Mouse (Mus musculus): ENCODE measurements around the gene Doc2g. TPM values are rescaled to one million over a fixed set of nuclear protein-coding genes. Genes with fewer than 3 reads are reported as not detected.

Gene Doc2g
- polyA plus RNA-seq, 1 experiment from 2014 or later, result 3.4 TPM

- Histone ChIP-seq H3K4me3 (ENCODE audit: low read length) (no peak overlapping the region), H3K36me3 (ENCODE audit: control insufficient read depth, insufficient read depth, low read length) (no peaks in the 10 kb centered on the region), H3K9me3 (ENCODE audit: control insufficient read depth, low read length) (no peaks in the 10 kb centered on the region; the same call in 1 of the 2 replicates), H3K4me1 (ENCODE audit: control insufficient read depth, insufficient read depth, low read length) (peaks cover 15% of the 10 kb centered on the region), H3K9ac (ENCODE audit: low read depth, low read length) (no peak overlapping the region), H3K27ac (ENCODE audit: low read length) (no peak overlapping the region), H3K27me3 (replicated peaks; ENCODE audit: control insufficient read depth, insufficient read depth, low read length) (no peaks in the 10 kb centered on the region), H3K4me2 (ENCODE audit: low read depth, low read length) (no peak overlapping the region)
- WGBS, result 80% methylated on average over 5 of the region's 5 CpGs
- ATAC-seq, result no peak
These were observed 49.5 kb downstream of the Doc2g start for GRCm38 (mm10) chr19:4052516-4053030.

- 88% methylated on average over 5 of the region's 5 CpGs for WGBS
- Histone ChIP-seq H3K9ac (ENCODE audit: low read depth, low read length) (no peak overlapping the region), H3K36me3 (ENCODE audit: control insufficient read depth, insufficient read depth, low read length) (no peaks in the 10 kb centered on the region), H3K4me1 (ENCODE audit: control insufficient read depth, insufficient read depth, low read length) (peaks cover 15% of the 10 kb centered on the region), H3K9me3 (ENCODE audit: control insufficient read depth, low read length) (no peaks in the 10 kb centered on the region; the same call in 1 of the 2 replicates), H3K27ac (ENCODE audit: low read length) (no peak overlapping the region), H3K4me3 (ENCODE audit: low read length) (no peak overlapping the region), H3K27me3 (replicated peaks; ENCODE audit: control insufficient read depth, insufficient read depth, low read length) (no peaks in the 10 kb centered on the region), H3K4me2 (ENCODE audit: low read depth, low read length) (no peak overlapping the region)
- no peak for ATAC-seq
These were observed 51.5 kb downstream of the Doc2g start for GRCm38 (mm10) chr19:4054613-4055012.

GRCm38 (mm10) chr19:4055216-4055946 is 52.3 kb downstream of the Doc2g start:
- Histone ChIP-seq H3K36me3 (ENCODE audit: control insufficient read depth, insufficient read depth, low read length) (no peaks in the 10 kb centered on the region), H3K27ac (ENCODE audit: low read length) (0 out of 2 replicates have a peak overlapping the region, but pooled peaks have one; percentile 16), H3K27me3 (replicated peaks; ENCODE audit: control insufficient read depth, insufficient read depth, low read length) (no peaks in the 10 kb centered on the region), H3K9me3 (ENCODE audit: control insufficient read depth, low read length) (no peaks in the 10 kb centered on the region; the same call in 1 of the 2 replicates), H3K4me1 (ENCODE audit: control insufficient read depth, insufficient read depth, low read length) (peaks cover 15% of the 10 kb centered on the region), H3K9ac (ENCODE audit: low read depth, low read length) (no peak overlapping the region), H3K4me2 (ENCODE audit: low read depth, low read length) (no peak overlapping the region), H3K4me3 (ENCODE audit: low read length) (no peak overlapping the region)
- WGBS, result 70% methylated on average over 8 of the region's 8 CpGs
- ATAC-seq, result no peak

GRCm38 (mm10) chr19:4055947-4056693 is 53.0 kb downstream of the Doc2g start:
- Histone ChIP-seq H3K9ac (ENCODE audit: low read depth, low read length) (peak overlapping the region; percentile 11; the same call in 1 of the 2 replicates), H3K4me2 (ENCODE audit: low read depth, low read length) (no peak overlapping the region), H3K4me1 (ENCODE audit: control insufficient read depth, insufficient read depth, low read length) (peaks cover 15% of the 10 kb centered on the region), H3K4me3 (ENCODE audit: low read length) (no peak overlapping the region), H3K36me3 (ENCODE audit: control insufficient read depth, insufficient read depth, low read length) (no peaks in the 10 kb centered on the region), H3K9me3 (ENCODE audit: control insufficient read depth, low read length) (no peaks in the 10 kb centered on the region; the same call in 1 of the 2 replicates), H3K27ac (ENCODE audit: low read length) (peak overlapping the region; percentile 31), H3K27me3 (replicated peaks; ENCODE audit: control insufficient read depth, insufficient read depth, low read length) (no peaks in the 10 kb centered on the region)
- ATAC-seq, result peak; percentile 24
- WGBS, result 43% methylated on average over 15 of the region's 15 CpGs

Other genes starting within 250 kb of the Doc2g start
- gene Kmt5b, start 235.9 kb upstream of the Doc2g start, polyA plus RNA-seq (2015; fragmentation: Nextera tagmentation; extraction: Ambion mirVana), result 16.5 and 17.7 TPM in 2 replicates
- gene Chka, start 151.5 kb upstream of the Doc2g start, polyA plus RNA-seq (2015; fragmentation: Nextera tagmentation; extraction: Ambion mirVana), result 57.8 and 67.5 TPM in 2 replicates
- gene Tcirg1, start 96.2 kb upstream of the Doc2g start, polyA plus RNA-seq (2015; fragmentation: Nextera tagmentation; extraction: Ambion mirVana), result 73.3 and 84.5 TPM in 2 replicates
- gene Ndufs8, start 90.5 kb upstream of the Doc2g start, polyA plus RNA-seq (2015; fragmentation: Nextera tagmentation; extraction: Ambion mirVana), result 412 and 424 TPM in 2 replicates
- 4.2 TPM in 2 replicates for gene Aldh3b1, start 73.5 kb upstream of the Doc2g start, polyA plus RNA-seq (2015; fragmentation: Nextera tagmentation; extraction: Ambion mirVana)
- 27.0 and 29.8 TPM in 2 replicates for gene Unc93b1, start 68.1 kb upstream of the Doc2g start, polyA plus RNA-seq (2015; fragmentation: Nextera tagmentation; extraction: Ambion mirVana)
- gene Aldh3b3, start 44.7 kb upstream of the Doc2g start, polyA plus RNA-seq (2015; fragmentation: Nextera tagmentation; extraction: Ambion mirVana), result not detected in 2 replicates
- 0.61 and 1.2 TPM in 2 replicates for gene Aldh3b2, start 31.0 kb upstream of the Doc2g start, polyA plus RNA-seq (2015; fragmentation: Nextera tagmentation; extraction: Ambion mirVana)
- 16.9 and 20.1 TPM in 2 replicates for gene Acy3, start 16.7 kb upstream of the Doc2g start, polyA plus RNA-seq (2015; fragmentation: Nextera tagmentation; extraction: Ambion mirVana)
- 0.73 and 0.83 TPM in 2 replicates for gene Tbx10, start 10.6 kb upstream of the Doc2g start, polyA plus RNA-seq (2015; fragmentation: Nextera tagmentation; extraction: Ambion mirVana)
- 40.9 and 41.0 TPM in 2 replicates for gene Nudt8, start 2.7 kb upstream of the Doc2g start, polyA plus RNA-seq (2015; fragmentation: Nextera tagmentation; extraction: Ambion mirVana)
- gene Gm49405, start 2.7 kb upstream of the Doc2g start, polyA plus RNA-seq (2015; fragmentation: Nextera tagmentation; extraction: Ambion mirVana), result 2.0 and 2.4 TPM in 2 replicates
- 299 and 309 TPM in 2 replicates for gene Ndufv1, start 9.5 kb downstream of the Doc2g start, polyA plus RNA-seq (2015; fragmentation: Nextera tagmentation; extraction: Ambion mirVana)
- 1,107 and 1,114 TPM in 2 replicates for gene Gstp1, start 34.7 kb downstream of the Doc2g start, polyA plus RNA-seq (2015; fragmentation: Nextera tagmentation; extraction: Ambion mirVana)
- 33.6 and 65.0 TPM in 2 replicates for gene Gstp2, start 42.7 kb downstream of the Doc2g start, polyA plus RNA-seq (2015; fragmentation: Nextera tagmentation; extraction: Ambion mirVana)
- 15.1 and 18.1 TPM in 2 replicates for gene Gstp3, start 56.3 kb downstream of the Doc2g start, polyA plus RNA-seq (2015; fragmentation: Nextera tagmentation; extraction: Ambion mirVana)
- gene Cabp2, start 78.3 kb downstream of the Doc2g start, polyA plus RNA-seq (2015; fragmentation: Nextera tagmentation; extraction: Ambion mirVana), result 2.1 and 3.1 TPM in 2 replicates
- gene Cdk2ap2, start 93.9 kb downstream of the Doc2g start, polyA plus RNA-seq (2015; fragmentation: Nextera tagmentation; extraction: Ambion mirVana), result 159 TPM in 2 replicates
- gene Pitpnm1, start 96.7 kb downstream of the Doc2g start, polyA plus RNA-seq (2015; fragmentation: Nextera tagmentation; extraction: Ambion mirVana), result 17.5 and 19.7 TPM in 2 replicates
- gene Aip, start 122.5 kb downstream of the Doc2g start, polyA plus RNA-seq (2015; fragmentation: Nextera tagmentation; extraction: Ambion mirVana), result 78.4 and 81.2 TPM in 2 replicates
- gene Gpr152, start 136.5 kb downstream of the Doc2g start, polyA plus RNA-seq (2015; fragmentation: Nextera tagmentation; extraction: Ambion mirVana), result 0.04 TPM in 1 of 2 replicates, not detected in the other
- gene Cabp4, start 140.7 kb downstream of the Doc2g start, polyA plus RNA-seq (2015; fragmentation: Nextera tagmentation; extraction: Ambion mirVana), result 0.11 and 0.20 TPM in 2 replicates
- 264 and 288 TPM in 2 replicates for gene Coro1b, start 145.3 kb downstream of the Doc2g start, polyA plus RNA-seq (2015; fragmentation: Nextera tagmentation; extraction: Ambion mirVana)
- 5.8 and 6.7 TPM in 2 replicates for gene Ptprcap, start 150.3 kb downstream of the Doc2g start, polyA plus RNA-seq (2015; fragmentation: Nextera tagmentation; extraction: Ambion mirVana)
- 43.9 and 49.7 TPM in 2 replicates for gene Rps6kb2, start 160.0 kb downstream of the Doc2g start, polyA plus RNA-seq (2015; fragmentation: Nextera tagmentation; extraction: Ambion mirVana)
- 1.3 and 1.4 TPM in 2 replicates for gene Carns1, start 172.2 kb downstream of the Doc2g start, polyA plus RNA-seq (2015; fragmentation: Nextera tagmentation; extraction: Ambion mirVana)
- gene Tbc1d10c, start 188.0 kb downstream of the Doc2g start, polyA plus RNA-seq (2015; fragmentation: Nextera tagmentation; extraction: Ambion mirVana), result 3.6 and 4.0 TPM in 2 replicates
- 759 and 799 TPM in 2 replicates for gene Ppp1ca, start 188.8 kb downstream of the Doc2g start, polyA plus RNA-seq (2015; fragmentation: Nextera tagmentation; extraction: Ambion mirVana)
- 31.7 and 34.2 TPM in 2 replicates for gene Rad9a, start 198.3 kb downstream of the Doc2g start, polyA plus RNA-seq (2015; fragmentation: Nextera tagmentation; extraction: Ambion mirVana)
- gene Clcf1, start 210.9 kb downstream of the Doc2g start, polyA plus RNA-seq (2015; fragmentation: Nextera tagmentation; extraction: Ambion mirVana), result 5.9 TPM in 2 replicates
- not detected in 2 replicates for gene AC109138.7, start 211.0 kb downstream of the Doc2g start, polyA plus RNA-seq (2015; fragmentation: Nextera tagmentation; extraction: Ambion mirVana)
- gene Pold4, start 228.6 kb downstream of the Doc2g start, polyA plus RNA-seq (2015; fragmentation: Nextera tagmentation; extraction: Ambion mirVana), result 46.7 and 52.9 TPM in 2 replicates

Measured in intestine, embryonic 16.5 days (tissue).